Mouse (Mus musculus) small intestine, adult 2 months (tissue): ENCODE measurements around the gene Olfr279.

Experiments used
- CTCF ChIP-seq: fragments of 200-500 bp; IDR thresholded peaks from 2 replicates; pipeline ENCODE4 v1.5.1; 2012; ENCODE audit warnings: low read depth, mild to moderate bottlenecking, control low read depth, inconsistent platforms, low read length, moderate library complexity, mixed read lengths; ENCODE audit not compliant: insufficient replicate concordance, insufficient read length; ENCODE audit errors: extremely low read depth
- POLR2A ChIP-seq: fragments of 200-500 bp; IDR thresholded peaks from 2 replicates; pipeline ENCODE4 v1.6.1; 2012; ENCODE audit warnings: low read depth, mild to moderate bottlenecking, control low read depth, inconsistent platforms, low read length, moderate library complexity

DNA sequence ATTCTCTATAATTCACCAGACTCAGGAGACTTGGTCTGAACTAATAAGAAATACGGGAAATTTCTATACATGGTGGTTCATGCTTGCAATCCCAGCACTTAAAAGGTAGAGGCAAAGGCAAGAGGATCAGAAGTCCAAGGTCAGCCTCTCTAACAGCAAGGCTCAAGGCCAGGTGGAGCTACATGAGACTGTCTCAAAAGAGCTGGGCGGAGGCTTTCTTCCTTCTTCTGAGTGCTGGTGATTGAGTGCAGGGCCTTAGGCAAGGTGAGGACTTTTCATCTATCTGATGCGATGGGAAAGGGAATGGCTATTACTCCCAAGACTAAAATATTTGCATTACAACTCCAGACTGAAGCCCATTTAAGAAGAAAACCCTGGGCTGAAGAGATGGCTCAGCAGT, 52.9 kb downstream of the Olfr279 start:
- TF ChIP-seq CTCF, result no peak
- TF ChIP-seq POLR2A, result no peak
